Mouse (Mus musculus) forebrain, postnatal 0 days (tissue): ENCODE data around the gene Pdcd11. TPM values are rescaled to one million over a fixed set of nuclear protein-coding genes. Genes with fewer than 3 reads are reported as not detected.

ENCODE experiments used
- ATAC-seq: fragments of 200-750 bp; cut with Nextera tagmentation; 2 replicates; pipeline ENCODE4 v1.8.0; 2017; ENCODE audit warnings: mild to moderate bottlenecking, moderate library complexity
- DNase-seq: peaks from one replicate; pipeline ENCODE4 v3.0.0-alpha.2; 2015
- H3K27ac ChIP-seq: fragments of 300-500 bp; sonication (generic); 2 replicates; pipeline ENCODE4 v1.5.1; 2014; ENCODE audit warnings: low read depth, mild to moderate bottlenecking, antibody characterized with exemption, low read length, moderate library complexity, mixed read lengths
- H3K27me3 ChIP-seq: fragments of 300-500 bp; sonication (generic); 2 replicates; pipeline ENCODE4 v1.6.1; 2014; ENCODE audit warnings: mild to moderate bottlenecking, low read length, mixed read lengths; ENCODE audit not compliant: insufficient read depth
- H3K36me3 ChIP-seq: fragments of 300-500 bp; sonication (generic); 2 replicates; pipeline ENCODE4 v1.6.1; 2014; ENCODE audit warnings: mild to moderate bottlenecking, moderate library complexity; ENCODE audit not compliant: insufficient read depth
- H3K4me1 ChIP-seq: fragments of 300-500 bp; sonication (generic); 2 replicates; pipeline ENCODE4 v1.6.1; 2014; ENCODE audit warnings: antibody characterized with exemption; ENCODE audit not compliant: insufficient read depth
- H3K4me2 ChIP-seq: fragments of 300-500 bp; sonication (generic); 2 replicates; pipeline ENCODE4 v1.6.1; 2014; ENCODE audit warnings: low read depth, mild to moderate bottlenecking, moderate library complexity
- H3K4me3 ChIP-seq: fragments of 300-500 bp; sonication (generic); 2 replicates; pipeline ENCODE4 v1.5.1; 2014; ENCODE audit warnings: low read depth, low read length, mixed read lengths
- H3K9ac ChIP-seq: fragments of 300-500 bp; sonication (generic); 2 replicates; pipeline ENCODE4 v1.6.1; 2014; ENCODE audit warnings: mild to moderate bottlenecking
- H3K9me3 ChIP-seq: fragments of 300-500 bp; sonication (generic); 2 replicates; pipeline ENCODE4 v1.6.1; 2016; ENCODE audit warnings: low read length
- CTCF ChIP-seq: sonication (generic); IDR thresholded peaks from 2 replicates; pipeline ENCODE4 v1.5.1; 2016; ENCODE audit warnings: antibody characterized with exemption, control low read depth, low read depth
- WGBS: fragments of 180-500 bp; shearing (Covaris S2); extraction: QIAGEN DNeasy Blood & Tissue Kit; methylation state at CpG from one replicate; pipeline ENCODE4 v1.1.7; 2014; 5-methylcytosine and 5-hydroxymethylcytosine counted together
- polyA plus RNA-seq: library from polyadenylated mRNA; unstranded; fragments of >200 nt; fragmentation: Nextera tagmentation; extraction: Ambion mirVana; gene quantifications from 2 replicates; pipeline ENCODE4 v1.2.1, GENCODE M21; 2015
- total RNA-seq: library from RNA; depleted of rRNA; stranded (reverse); fragments of >200 nt; gene quantifications from 2 replicates; pipeline ENCODE4 v1.2.3, GENCODE M21; 2014

The Pdcd11 gene
- total and polyA plus RNA-seq, 2 experiments from 2014 or later, result 3.8 to 17.2 TPM

GRCm38 (mm10) chr19:47149854-47150253 is 59.3 kb downstream of the Pdcd11 start:
- TF ChIP-seq CTCF, result no peak
- WGBS, result 76% methylated on average over 4 of the region's 4 CpGs
- H3K36me3 ChIP-seq, result no peaks in the 10 kb centered on the region
- H3K9ac ChIP-seq, result no peak overlapping the region
- no peak overlapping the region for H3K4me2 ChIP-seq
- no peak overlapping the region for H3K27ac ChIP-seq
- H3K9me3 ChIP-seq, result no peaks in the 10 kb centered on the region
- no peak for DNase-seq
- ATAC-seq, result no peak
- no peaks in the 10 kb centered on the region for H3K4me1 ChIP-seq
- H3K4me3 ChIP-seq, result no peak overlapping the region
- no peaks in the 10 kb centered on the region for H3K27me3 ChIP-seq

- no peaks in the 10 kb centered on the region for H3K9me3 ChIP-seq
- H3K27ac ChIP-seq, result peak overlapping the region; percentile 21
- peak overlapping the region; percentile 30 for H3K4me3 ChIP-seq
- 19% methylated on average over 32 of the region's 32 CpGs for WGBS
- H3K9ac ChIP-seq, result peak overlapping the region; percentile 43
- H3K4me1 ChIP-seq, result no peaks in the 10 kb centered on the region
- DNase-seq, result peak; percentile 80
- TF ChIP-seq CTCF, result no peak
- peak overlapping the region; percentile 53 for H3K4me2 ChIP-seq
- no peaks in the 10 kb centered on the region for H3K27me3 ChIP-seq
- ATAC-seq, result peak; percentile 92
- no peaks in the 10 kb centered on the region for H3K36me3 ChIP-seq
Observed at GRCm38 (mm10) chr19:47151332-47152061, 60.9 kb downstream of the Pdcd11 start.

- Histone ChIP-seq H3K4me1 (no peaks in the 10 kb centered on the region), H3K9ac (0 out of 2 replicates have a peak overlapping the region, but pooled peaks have one; percentile 43), H3K27ac (peak overlapping the region; percentile 2; the same call in 1 of the 2 replicates), H3K36me3 (no peaks in the 10 kb centered on the region), H3K9me3 (no peaks in the 10 kb centered on the region), H3K4me3 (peak overlapping the region; percentile 30), H3K4me2 (peak overlapping the region; percentile 53), H3K27me3 (no peaks in the 10 kb centered on the region)
- 59% methylated on average over 12 of the region's 12 CpGs for WGBS
- ATAC-seq (peak; percentile 65), DNase-seq (no peak)
- no peak for TF ChIP-seq CTCF
Observed at GRCm38 (mm10) chr19:47152062-47152369, 61.4 kb downstream of the Pdcd11 start.

- no peak overlapping the region for H3K27ac ChIP-seq
- H3K27me3 ChIP-seq, result no peaks in the 10 kb centered on the region
- no peak overlapping the region for H3K9ac ChIP-seq
- no peak for ATAC-seq
- H3K4me2 ChIP-seq, result no peak overlapping the region
- H3K4me3 ChIP-seq, result no peak overlapping the region
- no peaks in the 10 kb centered on the region for H3K36me3 ChIP-seq
- no peaks in the 10 kb centered on the region for H3K9me3 ChIP-seq
- WGBS, result 93% methylated on average over 7 of the region's 7 CpGs
- no peak for TF ChIP-seq CTCF
- DNase-seq, result no peak
- H3K4me1 ChIP-seq, result no peaks in the 10 kb centered on the region
Observed at GRCm38 (mm10) chr19:47153767-47154166, 63.2 kb downstream of the Pdcd11 start.

GRCm38 (mm10) chr19:47157664-47158063 is 67.1 kb downstream of the Pdcd11 start, which contains the start of gene Calhm3:
TSS of gene Calhm3 (minus strand) at chr19:47157764.
- no peak for DNase-seq
- H3K36me3 ChIP-seq, result no peaks in the 10 kb centered on the region
- H3K4me3 ChIP-seq, result no peak within 1 kb of the TSS
- H3K4me1 ChIP-seq, result no peaks in the 10 kb centered on the region
- H3K4me2 ChIP-seq, result no peak within 1 kb of the TSS
- no peaks in the 10 kb centered on the region for H3K9me3 ChIP-seq
- H3K27me3 ChIP-seq, result no peaks in the 10 kb centered on the region
- no peak for TF ChIP-seq CTCF
- ATAC-seq, result no peak
- WGBS, result 84% methylated on average over 11 of the region's 11 CpGs
- no peak within 1 kb of the TSS for H3K9ac ChIP-seq
- H3K27ac ChIP-seq, result no peak within 1 kb of the TSS

GRCm38 (mm10) chr19:47161669-47162068 is 71.1 kb downstream of the Pdcd11 start:
- no peak for DNase-seq

GRCm38 (mm10) chr19:47163176-47163744 is 72.7 kb downstream of the Pdcd11 start:
- DNase-seq, result no peak
- H3K27ac ChIP-seq, result no peak overlapping the region
- H3K27me3 ChIP-seq, result peaks cover 5% of the 10 kb centered on the region; the same call in 1 of the 2 replicates
- H3K9ac ChIP-seq, result no peak overlapping the region
- no peaks in the 10 kb centered on the region for H3K36me3 ChIP-seq
- TF ChIP-seq CTCF, result no peak
- no peak overlapping the region for H3K4me2 ChIP-seq
- no peak for ATAC-seq
- no peaks in the 10 kb centered on the region for H3K9me3 ChIP-seq
- no peaks in the 10 kb centered on the region for H3K4me1 ChIP-seq
- H3K4me3 ChIP-seq, result no peak overlapping the region
- 97% methylated on average over 6 of the region's 6 CpGs for WGBS

More at GRCm38 (mm10) chr19:47161669-47162068, 71.1 kb downstream of the Pdcd11 start:
- ATAC-seq, result no peak
- no peaks in the 10 kb centered on the region for H3K36me3 ChIP-seq
- no peak for TF ChIP-seq CTCF
- H3K4me3 ChIP-seq, result no peak overlapping the region
- H3K9me3 ChIP-seq, result no peaks in the 10 kb centered on the region
- 54% methylated on average over 4 of the region's 4 CpGs for WGBS
- no peak overlapping the region for H3K4me2 ChIP-seq
- no peak overlapping the region for H3K9ac ChIP-seq
- no peak overlapping the region for H3K27ac ChIP-seq
- H3K27me3 ChIP-seq, result no peaks in the 10 kb centered on the region
- no peaks in the 10 kb centered on the region for H3K4me1 ChIP-seq
